Mouse (Mus musculus) urinary bladder, postnatal 36 days (tissue): ENCODE results near the gene Sugt1.

Experiments
- DNase-seq, 2 experiments: peaks; one replicate each; pipeline ENCODE4 v3.0.0; 2022; ENCODE audit warnings: low spot score in 2 of 2, mixed read lengths in 1 of 2

Gene Sugt1

DNA sequence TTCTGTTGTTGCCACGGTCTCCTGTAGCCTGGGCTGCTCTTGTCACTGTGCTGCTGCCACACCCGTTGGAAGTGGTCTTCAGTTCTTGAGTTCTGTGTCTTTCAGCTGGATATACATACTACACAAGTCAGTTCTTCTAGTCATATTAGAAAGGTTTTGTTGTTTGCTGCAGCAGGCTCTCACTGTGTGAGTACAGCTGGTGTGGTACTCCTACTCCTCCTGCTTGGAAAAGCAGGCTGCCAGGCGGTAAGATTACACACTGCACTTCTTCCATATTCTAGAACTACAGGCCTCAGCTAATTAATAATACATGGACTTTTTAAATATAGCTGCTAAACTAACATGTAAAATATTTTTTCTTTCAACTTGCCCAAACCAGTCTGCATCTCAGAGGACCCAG lies 19.4 kb downstream of the Sugt1 start:
- DNase-seq = no peak

DNA sequence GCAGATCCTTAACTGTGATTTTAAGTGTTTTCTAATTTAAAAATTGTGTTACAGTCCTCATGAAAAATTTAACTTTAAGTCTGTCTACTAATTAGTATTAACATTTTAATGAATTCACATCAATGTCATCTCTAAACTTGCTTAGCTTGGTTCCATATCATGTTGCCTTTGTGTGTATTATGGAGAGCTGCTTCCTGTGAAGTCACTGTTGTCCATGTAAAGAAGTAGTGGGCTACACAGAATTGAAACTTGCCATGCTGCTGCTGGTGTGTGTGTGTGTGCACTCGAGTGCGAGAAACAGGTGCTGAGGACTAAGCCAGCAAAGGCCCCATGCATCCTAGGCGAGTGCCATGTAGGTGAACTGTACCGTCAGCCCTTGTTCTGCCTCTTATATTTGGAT lies 19.9 kb downstream of the Sugt1 start:
- DNase-seq = no peak

DNA sequence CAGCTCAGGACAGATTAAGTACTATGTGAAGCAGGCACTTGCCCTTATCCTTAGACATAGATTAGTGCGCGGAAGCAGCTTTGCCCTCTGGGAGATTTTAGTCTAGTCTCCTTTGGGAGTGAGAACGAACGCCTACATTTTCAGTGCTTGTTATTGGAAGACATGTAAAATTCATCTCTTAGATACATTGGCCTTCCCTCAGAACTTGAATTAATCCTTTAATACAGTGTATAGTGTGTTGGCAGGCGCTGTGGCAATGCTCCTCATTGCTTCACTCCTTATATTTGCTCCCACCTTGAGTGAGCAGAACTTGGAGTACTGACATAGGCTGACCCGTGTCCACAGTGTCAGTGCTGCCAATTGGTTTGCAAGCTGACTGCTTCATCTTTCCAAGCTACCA lies 20.8 kb downstream of the Sugt1 start:
- no peak for DNase-seq

DNA sequence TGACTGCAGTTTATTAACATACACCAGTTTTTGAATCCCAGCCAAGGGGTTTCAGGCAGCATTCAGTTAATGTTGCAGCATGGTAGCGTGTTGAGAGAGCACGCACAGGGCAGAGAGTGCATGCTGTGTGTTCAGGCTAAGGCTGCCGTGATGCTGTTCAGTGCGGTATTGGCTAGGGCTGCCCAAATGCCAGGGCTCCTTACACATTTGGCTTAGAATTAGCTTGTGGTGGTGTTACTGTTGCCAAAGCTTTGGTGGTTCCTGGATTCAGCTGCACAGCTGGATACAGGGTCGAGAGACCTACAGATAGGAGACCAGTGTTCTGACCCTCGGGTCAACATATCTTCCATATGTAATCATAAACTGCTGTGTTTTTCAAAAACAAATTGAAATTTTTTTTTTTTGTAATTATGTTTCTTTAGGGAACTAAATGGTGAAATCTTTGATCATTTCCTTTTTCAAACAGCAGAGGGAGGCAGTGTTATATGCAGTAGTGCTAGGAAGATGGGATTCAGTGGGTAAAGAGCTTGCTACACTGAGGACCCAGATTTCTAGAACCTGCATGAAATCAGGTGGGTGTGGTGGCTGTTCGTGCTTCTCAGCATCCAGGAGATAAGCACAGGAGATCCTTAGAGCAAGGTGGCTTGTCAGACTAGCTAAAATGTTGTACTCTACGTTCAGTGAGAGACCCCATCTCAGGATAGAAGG lies 29.8 kb downstream of the Sugt1 start:
- no peak for DNase-seq

DNA sequence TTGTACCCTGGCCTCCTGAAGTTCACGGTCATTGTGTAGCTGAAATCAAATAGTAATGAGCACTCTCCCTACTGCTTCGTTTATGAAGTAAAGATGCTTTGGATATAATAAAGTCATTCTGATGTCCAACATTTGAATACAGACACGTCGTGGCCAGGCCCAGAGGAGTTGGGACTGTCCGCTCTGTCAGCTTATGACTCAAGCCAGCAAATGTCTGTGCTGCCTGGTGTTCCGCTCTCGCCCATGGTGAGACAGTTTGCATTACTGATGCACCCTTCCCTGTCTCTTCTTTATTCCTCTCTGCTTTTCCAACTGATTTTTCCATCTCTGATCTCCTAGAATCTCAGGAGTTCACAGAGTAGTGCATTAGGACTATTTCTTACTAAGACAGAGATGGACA lies 32.3 kb downstream of the Sugt1 start:
- DNase-seq = no peak

DNA sequence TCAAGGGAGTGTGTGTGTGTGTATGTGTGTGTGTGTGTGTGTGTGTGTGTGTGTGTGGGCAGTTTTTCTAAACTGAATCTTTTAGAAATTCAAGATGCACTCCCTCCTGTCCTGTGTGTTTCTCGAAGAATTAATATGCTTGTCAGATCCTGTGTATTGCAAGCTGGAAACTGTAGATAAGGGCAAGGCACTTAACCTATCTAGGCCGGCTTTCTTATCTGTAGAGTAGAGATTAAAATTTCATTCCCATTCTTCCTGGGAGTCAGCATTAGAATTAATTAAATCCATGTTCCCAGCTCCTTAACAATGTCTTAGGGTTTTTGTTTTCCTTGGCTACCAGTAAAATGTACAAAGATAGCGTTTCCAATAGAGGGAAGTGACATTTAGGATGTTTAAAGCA lies 33.7 kb downstream of the Sugt1 start:
- DNase-seq = no peak

DNA sequence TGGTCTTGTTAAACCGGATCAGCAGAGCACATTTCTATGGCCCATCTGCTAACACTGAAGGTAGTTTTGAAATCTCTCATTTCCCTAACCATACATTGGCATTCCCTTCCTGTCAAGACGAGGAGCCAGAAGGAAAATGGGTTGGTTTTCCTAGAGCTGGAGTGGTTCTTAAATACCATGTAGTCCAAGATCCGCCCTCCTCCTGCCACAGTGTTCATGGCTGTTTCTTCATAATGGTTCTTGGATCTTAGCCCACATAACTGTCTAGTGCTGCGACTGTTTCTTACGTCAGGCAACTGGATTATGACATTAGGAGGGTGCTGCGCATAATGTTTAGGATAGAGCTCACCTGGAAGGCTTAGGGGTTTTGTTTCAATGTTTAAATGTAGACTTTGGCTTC lies 44.8 kb downstream of the Sugt1 start:
- DNase-seq = no peak

DNA sequence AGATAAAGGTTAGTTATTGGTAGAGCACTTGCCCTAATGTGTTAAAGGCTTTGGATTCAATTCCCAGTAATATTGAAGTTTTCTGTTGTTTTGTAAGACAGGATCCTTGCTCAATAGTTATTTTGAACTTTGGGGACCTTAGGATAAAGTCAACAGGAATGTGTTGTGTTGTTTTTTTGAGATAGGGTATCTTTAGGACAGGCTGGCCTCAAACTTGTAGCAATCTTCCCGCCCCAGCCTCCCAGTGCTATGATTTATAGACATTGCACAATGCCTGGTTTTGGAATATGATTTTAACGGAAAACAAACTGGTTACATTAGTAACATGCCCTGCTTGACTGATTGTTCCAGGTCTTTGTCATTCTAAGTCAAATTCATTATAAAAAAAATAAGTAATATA lies 45.7 kb downstream of the Sugt1 start:
- peak in 1 of 2 experiments; percentile 19 for DNase-seq

DNA sequence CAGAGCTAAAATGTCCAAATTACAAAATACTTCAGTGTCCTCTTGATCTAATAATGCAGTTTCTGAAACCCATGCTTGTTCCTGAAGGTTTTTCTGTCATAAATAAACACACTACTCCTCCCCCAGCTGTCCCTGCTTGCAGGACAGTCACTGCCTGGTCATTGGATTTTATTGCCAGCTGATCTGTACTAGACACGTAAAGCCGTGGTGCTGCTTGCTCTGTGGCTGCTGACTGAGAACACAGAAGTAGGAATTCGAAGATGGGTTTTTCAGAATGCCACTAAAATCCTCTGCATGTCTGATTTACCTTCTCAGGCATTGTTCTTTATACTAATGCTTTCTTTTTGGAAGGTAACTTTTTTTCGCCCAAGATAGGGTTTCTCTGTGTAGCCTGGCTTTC lies 49.3 kb downstream of the Sugt1 start:
- DNase-seq = no peak

DNA sequence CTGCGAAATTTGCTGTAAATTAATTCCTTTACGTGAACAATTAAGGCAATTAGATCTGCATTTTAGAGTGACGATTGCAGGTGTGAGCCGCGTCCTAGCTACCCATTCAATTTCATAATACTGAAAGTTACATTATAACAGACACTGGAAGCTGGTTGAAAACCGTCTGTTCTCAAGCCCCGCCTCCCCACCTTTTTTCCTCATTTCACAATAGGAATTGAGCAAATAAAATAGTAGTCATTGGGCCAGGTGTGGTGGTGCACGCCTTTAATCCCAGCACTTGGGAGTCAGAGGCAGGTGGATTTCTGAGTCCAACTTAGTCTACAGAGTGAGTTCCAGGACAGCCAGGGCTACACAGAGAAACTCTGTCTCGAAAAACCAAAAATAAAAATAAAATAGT lies 54.6 kb downstream of the Sugt1 start:
- no peak for DNase-seq

DNA sequence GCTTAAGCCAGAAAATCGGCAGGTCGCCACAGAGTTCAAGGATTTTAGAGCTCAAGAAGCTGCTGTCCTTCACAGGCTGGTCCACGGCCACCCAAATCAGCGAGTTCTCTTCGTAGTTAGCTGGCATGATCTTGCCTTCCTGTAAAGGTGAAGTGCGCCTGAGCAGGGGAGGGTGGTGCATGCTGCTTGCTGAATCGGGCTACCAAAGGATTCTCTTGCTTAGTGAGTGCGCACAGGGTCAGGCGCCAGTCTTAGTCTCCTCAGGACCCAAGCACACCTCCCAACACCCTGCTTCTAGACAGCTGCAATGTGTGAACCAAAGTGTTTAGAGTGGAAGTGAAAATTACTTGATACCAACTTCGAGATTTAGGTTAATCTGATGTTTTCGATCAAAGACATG lies 57.9 kb downstream of the Sugt1 start:
- DNase-seq = no peak

DNA sequence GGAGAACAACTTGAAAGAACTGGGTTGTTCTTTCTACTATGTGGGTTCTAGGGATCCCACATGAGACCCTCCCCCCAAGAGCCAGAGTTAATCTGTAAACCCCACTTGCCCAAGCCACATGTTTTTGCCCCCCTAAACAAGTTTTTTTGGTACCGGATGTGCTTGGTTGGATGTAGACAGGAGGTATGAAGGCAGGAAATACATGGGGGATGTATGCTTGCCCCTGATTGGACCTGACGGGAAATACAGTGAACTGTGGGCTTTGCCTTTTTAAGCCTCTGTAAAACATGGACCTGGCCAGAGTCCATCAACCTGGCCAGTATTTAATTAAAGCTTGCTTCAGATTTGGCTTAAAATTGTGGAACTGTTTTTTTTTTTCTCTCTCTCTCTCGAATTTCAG lies 62.2 kb downstream of the Sugt1 start:
- no peak for DNase-seq

DNA sequence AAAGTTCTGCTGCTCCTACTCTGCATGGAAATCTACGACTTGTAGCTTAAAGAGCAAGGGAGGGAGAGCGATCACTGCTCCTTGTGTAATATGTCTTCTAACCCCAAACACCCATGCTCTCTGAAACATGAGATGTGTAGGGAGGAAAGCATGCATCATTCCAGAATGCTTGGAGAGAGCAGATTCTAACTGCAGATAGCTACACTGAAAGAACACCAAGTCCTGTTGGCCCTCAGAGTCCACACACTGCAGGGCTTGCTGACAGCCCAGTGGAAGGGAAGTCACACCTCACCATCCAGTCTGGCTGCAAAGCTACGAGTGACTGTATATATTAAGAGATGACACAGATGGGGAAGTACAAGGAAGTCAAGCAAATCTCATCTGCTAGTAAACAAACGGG lies 65.2 kb downstream of the Sugt1 start:
- no peak for DNase-seq

DNA sequence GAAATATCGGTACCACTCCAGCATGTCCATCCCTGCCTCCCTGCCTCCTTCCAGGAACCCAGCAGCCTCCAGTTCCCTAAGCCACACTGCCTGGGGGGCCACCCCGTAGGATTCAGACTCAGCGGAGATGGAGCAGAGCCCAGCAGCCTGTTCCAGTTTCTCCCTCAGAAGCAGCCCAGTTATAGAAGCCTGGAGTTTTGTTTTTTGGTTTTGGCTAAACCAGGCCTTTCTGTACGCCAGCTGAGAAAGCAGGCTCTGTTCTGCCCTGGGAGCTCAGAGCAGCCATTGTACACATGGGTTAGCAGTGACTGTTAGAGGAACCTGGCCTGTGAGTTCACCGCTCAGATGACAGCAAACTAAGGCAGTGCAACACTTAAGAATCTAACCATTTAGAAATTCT lies 70.8 kb downstream of the Sugt1 start:
- peak in 1 of 2 experiments; percentile 21 for DNase-seq

DNA sequence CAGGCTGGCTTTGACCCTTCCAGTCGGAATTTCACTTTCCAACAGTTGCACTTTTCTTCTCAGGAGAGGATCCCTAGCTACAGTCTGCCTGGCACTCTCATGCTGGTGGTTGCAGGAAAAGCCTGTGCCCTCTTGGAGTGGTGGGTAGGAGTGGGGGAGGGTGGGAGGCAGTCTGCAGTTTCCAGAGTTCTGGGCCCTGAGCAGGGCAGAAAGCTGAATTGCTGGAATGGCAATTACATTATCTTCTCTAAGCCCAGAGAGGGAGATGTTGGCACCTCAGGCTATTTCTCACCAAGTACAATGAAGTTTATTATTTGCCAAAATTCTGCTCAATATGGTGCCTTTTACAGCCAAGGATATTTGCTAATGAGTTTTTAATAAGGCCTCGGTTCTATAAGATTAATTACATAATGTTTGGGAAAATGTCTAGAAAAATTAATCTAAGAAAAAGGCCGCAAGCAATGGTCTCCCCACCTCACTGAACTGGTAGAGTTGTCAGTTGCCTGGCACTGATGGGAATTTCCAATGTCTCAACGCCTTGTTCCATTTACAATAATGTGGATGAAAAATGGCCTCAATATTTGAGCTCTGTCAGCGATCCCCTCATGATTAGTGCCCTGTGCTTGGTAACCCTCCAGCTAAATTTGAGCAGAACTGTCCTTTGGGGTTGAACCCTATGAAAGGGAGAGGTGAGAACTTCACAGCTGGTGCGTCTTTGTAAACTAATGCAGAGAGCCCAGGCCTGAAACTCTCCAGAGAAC lies 71.4 kb downstream of the Sugt1 start:
- no peak for DNase-seq

DNA sequence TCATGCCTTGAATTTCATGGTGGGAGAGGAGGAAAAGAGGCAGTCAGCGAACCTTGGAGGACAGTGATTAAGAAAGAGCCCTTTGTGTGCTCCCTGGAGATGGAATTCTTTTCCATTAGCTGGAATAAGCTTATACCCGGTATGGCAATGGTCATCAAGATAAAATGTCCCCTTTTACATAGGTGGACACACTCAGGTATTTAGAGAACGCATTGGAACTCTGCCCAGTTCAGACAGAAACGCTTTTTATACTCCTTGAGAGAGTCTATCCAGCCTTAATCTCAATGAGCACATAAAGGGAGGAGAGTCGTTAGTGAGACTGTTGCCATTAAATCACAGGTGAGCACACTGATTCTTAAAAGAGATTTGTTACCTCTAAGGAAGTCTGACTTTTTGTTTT lies 73.0 kb downstream of the Sugt1 start:
- DNase-seq = no peak

DNA sequence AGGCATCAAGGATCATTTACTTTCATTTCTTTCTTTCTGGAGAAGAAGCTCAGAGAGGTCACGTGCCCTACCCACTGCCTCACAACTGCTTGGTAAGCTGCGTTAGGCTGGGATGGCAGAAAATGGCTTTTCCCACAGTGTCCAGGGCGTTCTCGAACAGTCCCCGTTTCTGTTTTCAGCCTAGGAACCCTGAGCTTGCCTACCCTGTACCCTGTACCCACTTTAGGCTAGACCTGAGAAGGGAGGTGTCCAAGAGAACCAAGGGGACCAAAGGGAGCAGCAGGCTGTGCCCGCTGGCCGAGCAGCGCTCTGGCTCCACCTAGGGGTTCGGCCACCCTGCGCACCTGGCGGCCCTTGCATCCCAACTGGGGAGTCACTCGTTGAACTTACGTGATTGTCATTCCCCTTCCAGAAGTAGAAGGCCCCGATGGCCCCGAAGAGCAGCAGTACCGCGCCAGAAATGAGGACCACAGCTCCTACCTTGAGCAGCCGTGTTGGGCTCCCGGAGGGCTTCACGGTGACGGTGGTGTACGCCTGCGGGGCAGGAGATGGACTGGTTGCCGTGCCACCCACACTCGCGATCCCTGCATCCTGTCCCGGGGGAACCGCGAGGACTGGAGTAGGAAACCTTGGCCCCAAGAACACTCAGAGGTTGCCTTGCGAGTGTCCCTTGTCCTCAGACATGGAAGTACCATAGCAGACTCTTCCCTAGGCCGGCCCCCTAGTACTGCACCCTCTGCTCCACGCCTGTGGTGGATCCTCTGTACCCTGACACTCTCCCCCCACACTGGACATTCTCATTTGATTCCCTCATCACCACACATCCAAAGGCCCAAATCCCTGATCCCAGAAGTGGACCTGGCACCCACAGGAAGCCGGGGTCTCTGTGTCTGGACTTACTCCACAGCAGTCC lies 73.8 kb downstream of the Sugt1 start:
- peak; percentile 67 to 71 for DNase-seq

DNA sequence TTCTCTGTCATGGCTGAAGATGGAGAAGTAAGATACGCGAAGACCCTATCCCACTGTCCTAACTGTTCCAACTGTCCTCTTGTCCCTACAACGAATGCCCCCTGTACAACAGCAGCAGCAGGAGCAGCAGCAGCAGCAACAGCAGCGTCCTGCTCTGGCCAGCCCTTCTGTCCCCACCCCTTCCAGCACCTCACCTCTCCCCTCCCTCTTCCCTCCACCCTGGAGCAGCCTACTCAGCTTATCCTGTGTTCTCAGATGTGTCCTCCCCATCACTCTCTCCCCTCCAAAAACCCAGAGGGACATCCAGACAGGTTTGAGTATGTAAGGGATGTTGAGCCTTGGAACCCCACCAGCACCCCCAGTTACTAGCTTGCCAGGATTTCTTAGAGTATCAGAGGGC lies 74.5 kb downstream of the Sugt1 start, which contains the start of gene Cnmd:
Gene Cnmd, minus strand, starts transcription at position 170 of the 400 bp plus-strand sequence.
- DNase-seq = no peak

DNA sequence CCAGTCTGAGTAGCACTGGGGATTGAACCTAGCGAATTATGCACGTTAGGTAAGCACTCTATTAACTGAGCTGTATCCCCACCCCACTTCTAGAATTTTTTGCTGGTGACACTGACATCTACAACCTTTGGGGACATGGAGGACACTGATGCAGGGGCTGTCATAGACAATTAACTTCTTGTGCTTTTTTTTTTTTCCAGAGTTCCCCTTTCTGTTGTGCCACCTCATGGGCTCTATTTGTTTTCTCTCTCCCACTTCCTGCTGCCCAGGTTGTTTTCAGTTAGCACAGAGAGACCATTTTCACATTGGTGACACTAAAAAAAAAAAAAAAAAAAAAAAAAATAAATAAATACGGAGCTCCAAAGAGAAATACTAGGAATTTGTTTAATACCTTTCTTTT lies 83.5 kb downstream of the Sugt1 start:
- no peak for DNase-seq

DNA sequence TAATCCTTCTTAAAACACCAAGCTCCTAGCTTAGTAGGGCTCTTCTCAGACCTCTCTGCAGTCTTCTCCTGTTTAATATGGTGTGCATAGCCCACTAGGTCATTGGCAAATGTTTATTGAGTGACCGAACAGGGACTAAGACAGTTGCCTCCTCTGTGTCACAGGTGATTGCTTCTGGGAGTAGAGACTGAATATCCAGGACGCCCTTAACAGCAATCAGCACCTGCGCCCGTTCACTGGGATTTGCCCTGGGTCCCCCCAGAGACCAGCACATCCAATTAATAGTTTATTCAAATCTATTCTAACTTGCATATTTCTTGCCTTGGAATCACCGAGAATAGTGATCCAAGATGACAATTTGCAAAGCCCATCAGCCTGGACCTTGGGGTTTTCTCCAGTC lies 85.1 kb downstream of the Sugt1 start:
- DNase-seq = no peak

DNA sequence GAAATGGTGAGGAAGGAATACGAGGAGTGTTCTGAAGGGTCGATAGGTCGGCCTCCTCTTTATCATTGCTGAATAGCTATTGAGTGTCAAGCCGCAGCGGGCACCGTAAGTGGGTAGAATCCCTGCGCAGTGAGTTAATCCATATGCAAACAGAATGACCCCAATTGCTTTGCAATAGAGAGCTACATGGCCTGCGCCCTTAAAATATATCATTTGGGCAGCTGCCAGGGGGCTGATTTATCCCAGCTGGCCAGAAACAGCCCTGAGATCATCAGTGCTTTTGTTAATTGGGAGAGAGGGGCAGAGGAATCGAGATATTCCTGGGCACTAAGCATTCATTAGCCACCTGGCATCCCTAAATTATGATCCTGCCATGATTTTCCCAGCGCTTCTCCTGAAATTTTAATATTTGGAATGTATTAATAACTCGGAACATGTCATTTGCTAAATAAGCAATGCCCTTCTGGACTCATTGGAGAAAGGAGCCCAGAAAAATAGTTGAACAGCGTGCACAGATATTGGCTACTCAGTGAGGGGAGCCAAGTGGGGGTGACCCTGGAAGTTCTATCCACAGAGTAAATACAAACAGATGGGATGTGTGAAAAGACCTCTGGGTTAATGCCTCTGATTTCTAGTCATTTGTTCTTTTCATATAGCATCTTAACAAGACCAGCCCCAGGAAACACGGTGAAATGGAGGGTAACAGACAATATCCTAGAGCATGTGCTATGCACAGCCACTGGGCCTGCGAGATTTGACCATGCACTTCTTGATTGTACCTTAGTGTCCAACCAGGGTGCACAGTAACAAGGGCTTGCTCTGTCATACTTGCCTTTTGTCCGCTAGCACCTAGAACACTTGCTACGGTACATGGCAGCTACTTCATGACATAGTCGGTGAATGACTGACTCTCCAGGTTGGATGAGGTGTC lies 85.9 kb downstream of the Sugt1 start:
- no peak for DNase-seq
